ENCODE assay signal across 9 mouse cellular contexts in the genomic region with DNA sequence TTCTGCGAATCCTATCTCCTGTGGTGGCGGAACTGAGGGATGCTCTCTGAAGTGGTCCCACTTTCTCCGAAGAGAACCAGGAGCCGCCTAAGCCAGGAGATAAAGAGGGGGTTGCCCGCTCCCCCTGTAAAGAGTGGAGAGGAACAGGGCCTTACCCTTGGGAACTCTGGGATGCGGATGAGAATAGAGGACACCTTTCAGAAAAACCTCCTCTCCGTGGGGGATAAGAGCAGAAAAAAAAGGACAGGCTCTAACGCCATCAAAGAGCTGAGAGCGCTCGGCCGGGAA. TPM values are rescaled to one million over a fixed set of nuclear protein-coding genes. Genes with fewer than 3 reads are reported as not detected.
DNase-seq lines count a peak whose midpoint lies in the region; ATAC-seq and TF ChIP-seq lines count a peak whose summit lies in the region.
"Had no signal": no experiment of that assay in that cellular context is flagged by ENCODE, and none has a peak within 500 bp of the region (broad histone marks: within the 10 kb centered on the region; RNA-seq: fewer than 3 reads in every experiment).

No protein-coding gene starts in this region.

- WGBS in heart, embryonic 10.5 days = under 1% methylated on average over 11 of the region's 11 CpGs
- under 1% methylated on average over 11 of the region's 11 CpGs for WGBS in hindbrain, embryonic 12.5 days
- WGBS in midbrain, embryonic 11.5 days = 2% methylated on average over 11 of the region's 11 CpGs

- H3K36me3 ChIP-seq in heart, embryonic 10.5 days = no peaks in the 10 kb centered on the region
- H3K36me3 ChIP-seq in ES-E14 (ENCODE audit: control insufficient read depth, insufficient read depth, low read length, poor library complexity, severe bottlenecking) = no peaks in the 10 kb centered on the region
- no peaks in the 10 kb centered on the region for H3K36me3 ChIP-seq in hindbrain, embryonic 12.5 days
- no peaks in the 10 kb centered on the region for H3K36me3 ChIP-seq in midbrain, embryonic 11.5 days (ENCODE audit: control insufficient read depth, insufficient read depth, low read length)

- no peaks in the 10 kb centered on the region for H3K9me3 ChIP-seq in heart, embryonic 10.5 days
- H3K9me3 ChIP-seq in ES-E14 (ENCODE audit: control insufficient read depth, insufficient read depth, low read depth, low read length) = no peaks in the 10 kb centered on the region
- H3K9me3 ChIP-seq in hindbrain, embryonic 12.5 days (replicated peaks) = no peaks in the 10 kb centered on the region
- H3K9me3 ChIP-seq in midbrain, embryonic 11.5 days (ENCODE audit: control insufficient read depth, low read length) = no peaks in the 10 kb centered on the region

- intact Hi-C loops in heart, postnatal 36 days (cut with DNase I) = no loop called here

- no peak for DNase-seq in heart, embryonic 10.5 days (ENCODE audit: low spot score)
- DNase-seq in heart, postnatal 36 days = no peak
- no peak for DNase-seq in ES-E14 (ENCODE audit: low read depth, low spot score)
- peak; percentile 90 for DNase-seq in midbrain, embryonic 11.5 days (ENCODE audit: low spot score, missing footprints)
- DNase-seq in natural killer cell, adult 2 months (ENCODE audit: low spot score in 2 of 2) = no peak
- DNase-seq in thymus, postnatal 25 days = no peak
- DNase-seq in thymus, postnatal 0 days (ENCODE audit: low spot score) = no peak

- in situ Hi-C loops in ES-E14 (cut with MboI; ENCODE audit: low sequenced_read_pairs in 2 of 2, unreplicated experiment in 2 of 2) = no loop called here

- H3K9ac ChIP-seq in ES-E14 (ENCODE audit: insufficient read depth, low read depth, low read length, poor library complexity, severe bottlenecking) = peak overlapping the region; percentile 92; the same call in 1 of the 2 replicates
- H3K9ac ChIP-seq in hindbrain, embryonic 12.5 days = peak overlapping the region; percentile 89
- peak overlapping the region; percentile 65 for H3K9ac ChIP-seq in midbrain, embryonic 11.5 days (ENCODE audit: low read length)

- peak overlapping the region; percentile 57 for H3K4me3 ChIP-seq in heart, embryonic 10.5 days
- peak overlapping the region; percentile 83 to 93 for H3K4me3 ChIP-seq in ES-E14 (ENCODE audit: insufficient read depth in 1 of 2, low read depth in 1 of 2, low read length in 2 of 2, poor library complexity in 1 of 2, severe bottlenecking in 1 of 2)
- H3K4me3 ChIP-seq in hindbrain, embryonic 12.5 days = peak overlapping the region; percentile 74
- peak overlapping the region; percentile 49 for H3K4me3 ChIP-seq in midbrain, embryonic 11.5 days (ENCODE audit: low read depth, low read length)
- H3K4me3 ChIP-seq: myocyte had no signal

- peak overlapping the region; percentile 61 for H3K4me2 ChIP-seq in hindbrain, embryonic 12.5 days (replicated peaks)
- H3K4me2 ChIP-seq in midbrain, embryonic 11.5 days = peak overlapping the region; percentile 52

- peaks cover 69% of the 10 kb centered on the region for H3K27me3 ChIP-seq in heart, embryonic 10.5 days (ENCODE audit: insufficient read depth, poor library complexity, severe bottlenecking)
- peaks cover 45% of the 10 kb centered on the region for H3K27me3 ChIP-seq in hindbrain, embryonic 12.5 days
- peaks cover 39% of the 10 kb centered on the region for H3K27me3 ChIP-seq in midbrain, embryonic 11.5 days (ENCODE audit: control insufficient read depth, insufficient read depth, low read length)

- peaks cover 20% of the 10 kb centered on the region for H3K4me1 ChIP-seq in heart, embryonic 10.5 days
- peaks cover 4 to 10% of the 10 kb centered on the region in 2 experiments; a peak in 3 of 4 replicates for H3K4me1 ChIP-seq in ES-E14 (ENCODE audit: control insufficient read depth in 2 of 2, insufficient read depth in 2 of 2, low read length in 2 of 2, poor library complexity in 1 of 2)
- peaks cover 11% of the 10 kb centered on the region; the same call in 1 of the 2 replicates for H3K4me1 ChIP-seq in hindbrain, embryonic 12.5 days
- H3K4me1 ChIP-seq in midbrain, embryonic 11.5 days (ENCODE audit: control insufficient read depth, insufficient read depth, low read length) = peaks cover 11% of the 10 kb centered on the region

- ATAC-seq in hindbrain, embryonic 12.5 days (ENCODE audit: low FRiP score) = peak; percentile 48
- no peak; the same call in 1 of the 2 replicates for ATAC-seq in midbrain, embryonic 11.5 days (ENCODE audit: low FRiP score)

- H3K27ac ChIP-seq in heart, embryonic 10.5 days = no peak overlapping the region
- no peak overlapping the region for H3K27ac ChIP-seq in ES-E14 (ENCODE audit: insufficient read depth, low read depth, low read length, poor library complexity, severe bottlenecking)
- H3K27ac ChIP-seq in hindbrain, embryonic 12.5 days = peak overlapping the region; percentile 89
- peak overlapping the region; percentile 73 for H3K27ac ChIP-seq in midbrain, embryonic 11.5 days (ENCODE audit: low read depth, low read length)

TF ChIP-seq in ES-E14, 5 proteins besides CTCF, POLR2A, EP300 and RAD21:
- no peak for TF ChIP-seq ZC3H11A (IDR thresholded peaks at IDR 0.05; ENCODE audit: borderline replicate concordance, low read depth, low read length)
- no peak for TF ChIP-seq HCFC1 (IDR thresholded peaks at IDR 0.05; ENCODE audit: borderline replicate concordance, insufficient read depth, low read length)
- no peak for TF ChIP-seq CHD2 (IDR thresholded peaks at IDR 0.05; ENCODE audit: low read depth, low read length)
- TF ChIP-seq ZNF384 (IDR thresholded peaks at IDR 0.05; ENCODE audit: low read depth, low read length) = 0 out of 2 replicates have a peak, but pooled peaks have one; percentile 15
- no peak for TF ChIP-seq MAFK (IDR thresholded peaks at IDR 0.05; ENCODE audit: insufficient read depth, low read depth, low read length)
TF ChIP-seq in ES-E14: peak in this region for 1.

RNA-seq across cellular contexts. Expression of gene Ina, which starts 0.4 kb away (rescaled TPM):
- 0.15 and 0.60 TPM in 2 replicates for polyA plus RNA-seq in heart, embryonic 10.5 days (2016; fragmentation: Nextera tagmentation; extraction: Ambion mirVana)
- not detected for total RNA-seq in heart, postnatal 36 days (2021)
- total RNA-seq in ES-E14 (2012; rRNA removed) = 9.8 and 18.4 TPM in 2 replicates
- 578 and 632 TPM in 2 replicates for polyA plus RNA-seq in hindbrain, embryonic 12.5 days (2016; fragmentation: Nextera tagmentation; extraction: Ambion mirVana)
- 179 and 186 TPM in 2 replicates for polyA plus RNA-seq in midbrain, embryonic 11.5 days (2014; fragmentation: Nextera tagmentation; extraction: Ambion mirVana)
- 0.37 and 0.39 TPM in 2 replicates for polyA plus RNA-seq in thymus, postnatal 0 days (2015; fragmentation: Nextera tagmentation; extraction: Ambion mirVana)
- polyA plus RNA-seq: myocyte had no signal

RNA-seq across cellular contexts. Expression of gene Nt5c2, which starts 0.8 kb away (rescaled TPM):
- 71.8 and 86.3 TPM in 2 replicates for polyA plus RNA-seq in heart, embryonic 10.5 days (2016; fragmentation: Nextera tagmentation; extraction: Ambion mirVana)
- 10 to 100 TPM; 59.6 to 61.2 TPM for total RNA-seq in heart, postnatal 36 days (2021)
- total RNA-seq in ES-E14 (2012; rRNA removed) = 26.9 and 27.0 TPM in 2 replicates
- polyA plus RNA-seq in hindbrain, embryonic 12.5 days (2016; fragmentation: Nextera tagmentation; extraction: Ambion mirVana) = 85.3 and 89.1 TPM in 2 replicates
- polyA plus RNA-seq in midbrain, embryonic 11.5 days (2014; fragmentation: Nextera tagmentation; extraction: Ambion mirVana) = 73.5 and 79.6 TPM in 2 replicates
- 104 and 120 TPM in 2 replicates for polyA plus RNA-seq in thymus, postnatal 0 days (2015; fragmentation: Nextera tagmentation; extraction: Ambion mirVana)

RNA-seq across cellular contexts. Expression of gene Pcgf6, which starts 36.6 kb away (rescaled TPM):
- 14.4 and 21.5 TPM in 2 replicates for polyA plus RNA-seq in heart, embryonic 10.5 days (2016; fragmentation: Nextera tagmentation; extraction: Ambion mirVana)
- 1 to 10 TPM; 3.0 to 3.4 TPM for total RNA-seq in heart, postnatal 36 days (2021)
- total RNA-seq in ES-E14 (2012; rRNA removed) = 34.0 and 40.2 TPM in 2 replicates
- polyA plus RNA-seq in hindbrain, embryonic 12.5 days (2016; fragmentation: Nextera tagmentation; extraction: Ambion mirVana) = 30.4 and 31.1 TPM in 2 replicates
- 33.7 and 34.3 TPM in 2 replicates for polyA plus RNA-seq in midbrain, embryonic 11.5 days (2014; fragmentation: Nextera tagmentation; extraction: Ambion mirVana)
- polyA plus RNA-seq in thymus, postnatal 0 days (2015; fragmentation: Nextera tagmentation; extraction: Ambion mirVana) = 14.1 and 16.8 TPM in 2 replicates

RNA-seq across cellular contexts. Expression of gene Taf5, which starts 53.4 kb away (rescaled TPM):
- 3.9 and 7.3 TPM in 2 replicates for polyA plus RNA-seq in heart, embryonic 10.5 days (2016; fragmentation: Nextera tagmentation; extraction: Ambion mirVana)
- 1 to 10 TPM; 3.0 to 3.3 TPM for total RNA-seq in heart, postnatal 36 days (2021)
- 17.1 and 19.2 TPM in 2 replicates for total RNA-seq in ES-E14 (2012; rRNA removed)
- 10.7 and 11.2 TPM in 2 replicates for polyA plus RNA-seq in hindbrain, embryonic 12.5 days (2016; fragmentation: Nextera tagmentation; extraction: Ambion mirVana)
- 10.9 and 12.1 TPM in 2 replicates for polyA plus RNA-seq in midbrain, embryonic 11.5 days (2014; fragmentation: Nextera tagmentation; extraction: Ambion mirVana)
- polyA plus RNA-seq in thymus, postnatal 0 days (2015; fragmentation: Nextera tagmentation; extraction: Ambion mirVana) = 5.4 and 6.0 TPM in 2 replicates

Comparison
In these comparisons a context has a peak if more than half of its experiments do, and no peak if none do; other contexts are left out.
1. H3K27ac ChIP-seq: peak in hindbrain, embryonic 12.5 days (single experiment) and midbrain, embryonic 11.5 days (single experiment); none in heart, embryonic 10.5 days (single experiment) and ES-E14 (single experiment).
2. RNA of gene Ina, which starts 0.4 kb away (polyA plus RNA-seq): 578 to 632 TPM in hindbrain, embryonic 12.5 days and 179 to 186 TPM in midbrain, embryonic 11.5 days; 0.15 to 0.60 TPM in heart, embryonic 10.5 days and 0.37 to 0.39 TPM in thymus, postnatal 0 days; every median in the first group is over 100 times any median in the second.
3. Peak in every context shown above with its lines, with median percentiles within 50 percentile points of each other: H3K4me3 ChIP-seq and H3K9ac ChIP-seq.